Mouse (Mus musculus): Measurements from ENCODE around the gene Glp2r. TPM values are rescaled to one million over a fixed set of nuclear protein-coding genes. Genes with fewer than 3 reads are reported as not detected.

Gene Glp2r
- total RNA-seq, 2 experiments from 2014 or later, result 3.0 to 3.7 TPM

- DNase-seq (ENCODE audit: extremely low spot score in 1 of 2, low spot score in 1 of 2), result no peak
These were observed 130.7 kb downstream of the Glp2r start for GRCm38 (mm10) chr11:67640299-67640698.

- no peak for DNase-seq (ENCODE audit: extremely low spot score in 1 of 2, low spot score in 1 of 2)
These were observed 132.6 kb downstream of the Glp2r start for GRCm38 (mm10) chr11:67638401-67638800.

GRCm38 (mm10) chr11:67636905-67637586, 133.9 kb downstream of the Glp2r start:
- no peak for DNase-seq (ENCODE audit: extremely low spot score in 1 of 2, low spot score in 1 of 2)

- no peak for DNase-seq (ENCODE audit: extremely low spot score in 1 of 2, low spot score in 1 of 2)
These were observed 134.8 kb downstream of the Glp2r start for GRCm38 (mm10) chr11:67636201-67636600.

GRCm38 (mm10) chr11:67633620-67634229, 137.2 kb downstream of the Glp2r start:
- no peak for DNase-seq (ENCODE audit: extremely low spot score in 1 of 2, low spot score in 1 of 2)

GRCm38 (mm10) chr11:67632906-67633305, 138.0 kb downstream of the Glp2r start:
- no peak for DNase-seq (ENCODE audit: extremely low spot score in 1 of 2, low spot score in 1 of 2)

- no peak for DNase-seq (ENCODE audit: extremely low spot score in 1 of 2, low spot score in 1 of 2)
These were observed 142.4 kb downstream of the Glp2r start for GRCm38 (mm10) chr11:67628522-67628921.

GRCm38 (mm10) chr11:67627179-67627578, 143.8 kb downstream of the Glp2r start:
- DNase-seq (ENCODE audit: extremely low spot score in 1 of 2, low spot score in 1 of 2), result no peak

GRCm38 (mm10) chr11:67622340-67622739, 148.6 kb downstream of the Glp2r start:
- DNase-seq (ENCODE audit: extremely low spot score in 1 of 2, low spot score in 1 of 2), result no peak

- DNase-seq (ENCODE audit: extremely low spot score in 1 of 2, low spot score in 1 of 2), result no peak
These were observed 154.3 kb downstream of the Glp2r start for GRCm38 (mm10) chr11:67616557-67617239.

GRCm38 (mm10) chr11:67612158-67612839, 158.7 kb downstream of the Glp2r start:
- no peak for DNase-seq (ENCODE audit: extremely low spot score in 1 of 2, low spot score in 1 of 2)

Other genes with a start within 250 kb of the Glp2r start
- gene Rcvrn, start 75.8 kb downstream of the Glp2r start, total RNA-seq (2021), result 1 to 10 TPM in 1 of 2 experiments, under 1 TPM in 1; 0.52 to 2.0 TPM
- gene Gsg1l2, start 3.5 kb upstream of the Glp2r start, total RNA-seq (2021), result not detected
- gene Dhrs7c, start 27.0 kb upstream of the Glp2r start, total RNA-seq (2021), result not detected
- 1 to 10 TPM in 1 of 2 experiments, under 1 TPM in 1; 0.76 to 1.1 TPM for gene Usp43, start 151.0 kb upstream of the Glp2r start, total RNA-seq (2021)
- under 1 TPM; 0.87 to 0.94 TPM for gene Cfap52, start 194.5 kb upstream of the Glp2r start, total RNA-seq (2021)
- 10 to 100 TPM; 34.4 to 36.5 TPM for gene Stx8, start 195.0 kb upstream of the Glp2r start, total RNA-seq (2021)

All from layer of hippocampus, postnatal 25 days (tissue).